Mouse (Mus musculus) retina, postnatal 1 day (tissue): ENCODE measurements around the gene B3galt4.

Experiments used
- DNase-seq: peaks from one replicate; pipeline ENCODE4 v3.0.0-alpha.2; 2012

The B3galt4 gene

DNA sequence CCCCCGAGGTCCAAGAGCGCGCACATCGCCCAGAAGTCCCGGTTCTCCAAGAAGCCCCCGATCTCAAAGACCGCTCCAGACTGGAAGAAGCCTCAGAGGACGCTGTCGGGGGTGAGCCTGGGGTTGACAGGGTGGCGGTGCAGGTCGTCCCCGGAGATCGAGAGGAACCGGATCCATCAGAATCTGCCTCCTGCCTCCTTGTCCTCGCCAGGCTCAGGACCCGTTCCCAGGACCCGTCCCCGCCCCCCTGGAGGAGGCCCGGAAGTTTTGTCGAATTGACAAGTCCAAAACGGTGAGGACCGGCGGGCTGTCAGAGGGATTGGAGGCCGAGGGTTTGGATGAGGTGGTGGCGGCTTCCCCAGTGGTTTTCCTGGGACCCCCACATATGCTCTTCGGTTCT, 10.3 kb downstream of the B3galt4 start:
- DNase-seq, result no peak

DNA sequence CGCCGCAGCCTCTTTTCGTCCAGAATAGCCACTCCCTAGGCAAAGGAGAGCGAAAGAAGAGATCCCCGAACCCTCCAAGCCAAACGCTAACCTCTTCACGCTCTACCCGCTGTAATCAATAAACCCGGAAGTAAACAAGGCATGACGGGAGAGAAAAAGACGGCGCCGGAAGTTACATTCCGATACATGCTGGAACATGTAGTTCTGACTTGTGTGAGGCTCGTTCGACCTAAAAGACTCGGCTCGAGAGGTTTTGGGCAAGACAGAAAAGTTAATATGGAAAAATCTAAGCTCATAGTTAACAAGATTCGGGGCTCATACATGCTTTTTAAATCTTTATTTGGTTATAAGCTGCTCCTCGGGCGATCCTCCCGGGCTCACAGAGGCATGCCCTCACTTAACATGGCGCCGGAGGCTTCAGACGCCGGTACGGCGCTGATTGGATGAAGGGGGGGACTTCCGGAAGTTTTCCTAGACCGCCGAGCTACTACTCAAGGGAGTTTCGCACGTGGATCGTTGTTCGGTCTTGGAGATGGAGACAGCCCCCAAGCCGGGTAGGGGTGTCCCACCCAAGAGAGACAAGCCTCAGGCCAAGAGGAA, 11.0 kb downstream of the B3galt4 start, which contains the start of the genes Pfdn6 and Wdr46:
Pfdn6 (minus strand) TSS at position 138 of the 600 bp plus-strand sequence.
Wdr46 (plus strand) TSS at position 455 of the 600 bp plus-strand sequence.
- DNase-seq, result peak; percentile 98

DNA sequence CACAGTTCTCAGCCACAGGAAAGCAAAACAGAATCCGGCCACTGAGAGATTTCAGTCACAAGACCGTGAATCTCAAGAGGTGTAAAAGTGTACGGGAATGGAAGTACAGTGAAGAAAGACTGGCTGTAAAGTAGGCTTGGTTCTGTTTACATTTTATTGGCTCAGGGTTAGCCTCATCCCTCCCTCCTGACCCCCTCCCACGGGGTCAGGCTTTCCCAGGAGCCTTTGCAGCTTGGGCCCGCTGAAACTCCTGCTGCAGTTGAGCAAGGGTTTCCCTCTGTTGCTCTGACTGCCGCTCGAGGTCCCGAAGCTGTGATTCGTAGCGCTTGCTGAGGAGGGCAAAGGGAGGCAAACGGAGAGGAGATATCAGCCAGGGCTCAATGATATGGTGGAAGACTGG, 12.5 kb downstream of the B3galt4 start:
- no peak for DNase-seq

DNA sequence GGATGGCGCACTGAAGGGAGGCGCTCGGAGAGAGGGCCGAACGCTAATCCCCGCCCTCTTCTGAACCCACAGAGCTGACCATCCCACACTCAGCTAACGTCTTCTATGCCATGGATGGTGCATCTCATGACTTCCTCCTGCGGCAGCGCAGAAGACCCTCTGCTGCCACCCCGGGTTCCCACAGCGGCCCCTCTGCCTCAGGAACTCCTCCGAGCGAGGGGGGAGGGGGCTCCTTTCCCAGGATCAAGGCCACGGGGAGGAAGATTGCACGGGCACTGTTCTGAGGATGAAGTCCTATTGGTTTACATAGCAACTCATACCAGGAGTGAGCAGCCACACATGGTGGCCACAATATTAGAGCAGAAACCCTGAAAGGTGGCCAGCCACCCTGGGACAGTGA, 14.3 kb downstream of the B3galt4 start:
- DNase-seq, result no peak

DNA sequence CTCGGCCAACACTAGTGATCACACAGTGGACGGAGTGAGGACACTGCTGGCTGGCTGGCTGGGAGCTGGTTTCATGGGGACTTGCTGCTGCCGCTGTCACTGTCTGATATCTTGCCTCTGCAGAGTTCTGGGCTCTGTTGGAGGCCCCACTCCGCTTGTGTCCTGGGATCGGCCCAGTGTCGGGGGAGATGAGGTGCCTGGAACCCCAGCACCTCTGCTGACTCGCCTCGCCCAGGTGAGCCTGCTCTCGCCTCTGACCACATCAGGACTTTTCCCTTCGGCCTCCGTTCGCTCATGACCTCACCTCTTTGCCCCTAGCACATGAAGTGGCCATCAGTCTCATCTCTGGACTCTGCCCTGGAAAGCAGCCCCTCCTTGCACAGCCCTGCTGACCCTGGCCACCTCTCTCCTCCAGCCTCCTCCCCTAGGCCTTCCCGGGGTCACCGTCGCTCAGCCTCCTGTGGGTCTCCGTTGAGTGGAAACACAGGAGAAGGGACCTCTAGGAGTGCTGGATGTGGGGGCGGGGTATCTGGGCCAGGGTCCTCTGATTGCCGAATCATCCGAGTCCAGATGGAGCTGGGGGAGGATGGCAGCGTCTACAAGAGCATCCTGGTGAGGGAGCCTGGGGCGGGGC, 15.7 kb downstream of the B3galt4 start:
- no peak for DNase-seq

DNA sequence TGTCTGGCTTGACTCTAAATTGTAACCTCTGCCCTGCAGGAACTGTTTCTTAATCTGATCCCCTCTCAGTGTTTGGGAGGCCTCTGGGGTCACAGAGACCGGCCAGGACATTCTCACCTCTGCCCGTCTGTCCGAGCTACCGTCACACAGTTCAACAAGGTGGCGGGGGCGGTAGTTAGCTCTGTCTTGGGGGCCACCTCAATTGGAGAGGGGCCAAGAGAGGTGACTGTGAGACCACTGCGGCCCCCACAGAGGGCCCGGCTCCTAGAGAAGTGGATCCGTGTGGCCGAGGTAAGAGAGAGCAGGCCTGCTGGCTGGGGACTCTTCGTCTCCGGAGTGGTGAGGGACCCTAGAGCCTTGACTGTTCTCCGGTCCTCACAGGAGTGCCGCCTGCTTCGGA, 18.3 kb downstream of the B3galt4 start:
- no peak for DNase-seq

DNA sequence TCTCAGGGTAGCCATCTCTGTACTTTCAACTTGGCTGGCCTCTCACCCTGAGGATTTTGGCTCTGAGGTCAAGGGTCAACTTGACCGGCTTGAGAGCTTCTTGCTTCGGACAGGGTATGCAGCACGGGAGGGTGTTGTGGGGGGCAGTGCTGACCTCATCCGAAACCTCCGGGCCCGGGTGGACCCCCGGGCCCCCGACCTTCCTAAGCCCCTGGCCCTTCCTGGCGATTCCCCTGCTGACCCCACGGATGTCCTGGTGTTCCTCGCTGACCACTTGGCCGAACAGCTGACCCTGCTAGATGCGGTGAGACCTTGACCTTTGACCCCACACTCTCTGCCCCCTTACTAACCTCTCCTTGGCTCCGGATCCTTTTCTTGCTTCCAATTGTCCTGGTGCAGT, 18.8 kb downstream of the B3galt4 start:
- no peak for DNase-seq

DNA sequence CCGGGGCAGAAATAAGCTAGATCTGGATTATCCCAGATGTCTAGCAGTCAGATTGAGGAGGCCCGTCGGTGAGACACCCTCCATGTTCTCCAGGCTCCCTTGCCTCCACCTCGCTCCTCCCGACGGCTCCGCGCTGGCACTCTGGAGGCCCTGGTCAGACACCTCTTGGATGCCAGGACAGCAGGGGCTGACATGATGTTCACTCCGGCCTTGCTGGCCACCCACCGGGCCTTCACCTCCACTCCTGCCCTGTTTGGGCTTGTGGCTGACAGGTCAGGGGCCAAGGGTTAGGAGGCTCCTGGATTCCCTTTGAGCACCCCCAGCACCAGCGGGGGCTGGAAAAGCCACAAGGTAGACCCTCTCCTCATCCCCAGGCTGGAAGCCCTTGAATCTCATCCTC, 19.3 kb downstream of the B3galt4 start:
- no peak for DNase-seq

DNA sequence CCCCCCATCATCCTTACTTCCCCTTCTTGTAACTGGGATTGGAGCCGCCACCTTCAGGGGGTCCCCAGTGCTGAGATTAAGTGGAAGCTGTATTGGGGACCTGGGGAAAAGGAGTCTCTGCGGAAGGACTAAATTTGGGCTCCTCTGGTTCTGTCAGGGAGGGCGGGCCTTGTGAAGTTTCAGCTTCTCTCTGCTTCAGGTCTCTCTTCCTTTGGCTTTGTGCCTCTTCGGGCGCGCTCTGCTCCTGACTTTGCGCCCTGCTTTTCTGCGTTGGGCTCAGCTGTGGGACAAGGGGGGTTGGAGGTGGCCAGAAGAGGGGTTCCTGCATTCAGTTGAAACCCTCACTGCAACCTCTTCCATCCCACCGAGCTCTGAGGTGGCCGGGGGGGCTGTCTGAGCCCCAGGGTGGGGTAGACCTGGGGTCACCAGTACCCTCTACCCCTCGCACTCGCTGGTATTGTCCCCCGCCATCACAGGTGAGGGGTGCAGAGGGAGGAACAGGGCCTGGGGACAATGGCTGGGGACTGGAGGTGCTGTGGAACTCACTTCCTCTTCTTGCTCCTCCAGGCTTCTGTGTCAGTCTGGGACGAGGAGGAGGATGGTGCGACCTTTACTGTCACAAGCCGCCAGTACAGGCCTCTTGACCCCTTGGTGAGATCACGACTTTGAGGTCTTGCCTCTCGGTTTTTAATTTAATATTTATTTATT, 20.0 kb downstream of the B3galt4 start:
- no peak for DNase-seq

DNA sequence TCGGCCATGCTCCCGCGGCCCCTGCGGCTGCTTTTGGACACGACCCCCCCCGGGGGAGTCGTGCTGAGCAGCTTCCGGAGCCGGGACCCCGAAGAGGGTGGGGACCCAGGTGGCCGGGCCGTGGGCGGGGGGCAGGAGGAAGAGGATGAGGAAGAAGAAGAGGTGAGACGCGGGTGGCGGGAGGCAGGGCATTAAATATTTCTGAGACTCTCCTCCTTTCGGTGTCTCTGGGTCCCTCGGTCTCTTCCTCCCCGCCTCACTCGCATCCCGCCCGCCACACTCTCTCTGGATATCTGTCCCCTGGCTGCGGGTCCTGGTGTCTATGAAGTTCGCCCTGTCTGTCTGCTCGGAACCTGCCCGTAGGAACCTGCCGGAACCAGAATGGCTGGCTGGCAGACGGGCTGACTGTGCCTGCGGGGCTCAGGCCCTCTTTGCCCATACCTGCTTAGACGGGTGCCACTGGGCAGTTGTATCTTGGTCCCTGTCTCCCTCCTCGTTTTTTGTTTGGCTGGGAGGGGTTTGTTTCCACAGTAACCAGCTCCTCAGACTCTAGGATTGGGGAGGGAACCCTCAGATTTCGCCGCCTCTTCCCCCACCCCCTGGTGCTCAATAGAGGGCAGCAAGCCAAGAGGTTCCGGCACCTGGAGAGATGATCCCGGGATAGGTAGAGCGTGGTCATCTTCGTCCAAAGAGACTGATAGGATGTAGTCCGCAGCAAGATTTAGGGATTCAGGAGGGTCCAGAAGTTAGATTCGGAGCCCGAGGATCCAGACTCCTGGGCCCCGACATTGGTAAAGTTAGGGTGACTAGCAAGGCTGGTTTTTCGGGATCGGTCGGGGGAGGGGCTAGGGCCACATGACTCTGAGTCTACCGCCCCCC, 20.8 kb downstream of the B3galt4 start:
- peak; percentile 43 for DNase-seq

DNA sequence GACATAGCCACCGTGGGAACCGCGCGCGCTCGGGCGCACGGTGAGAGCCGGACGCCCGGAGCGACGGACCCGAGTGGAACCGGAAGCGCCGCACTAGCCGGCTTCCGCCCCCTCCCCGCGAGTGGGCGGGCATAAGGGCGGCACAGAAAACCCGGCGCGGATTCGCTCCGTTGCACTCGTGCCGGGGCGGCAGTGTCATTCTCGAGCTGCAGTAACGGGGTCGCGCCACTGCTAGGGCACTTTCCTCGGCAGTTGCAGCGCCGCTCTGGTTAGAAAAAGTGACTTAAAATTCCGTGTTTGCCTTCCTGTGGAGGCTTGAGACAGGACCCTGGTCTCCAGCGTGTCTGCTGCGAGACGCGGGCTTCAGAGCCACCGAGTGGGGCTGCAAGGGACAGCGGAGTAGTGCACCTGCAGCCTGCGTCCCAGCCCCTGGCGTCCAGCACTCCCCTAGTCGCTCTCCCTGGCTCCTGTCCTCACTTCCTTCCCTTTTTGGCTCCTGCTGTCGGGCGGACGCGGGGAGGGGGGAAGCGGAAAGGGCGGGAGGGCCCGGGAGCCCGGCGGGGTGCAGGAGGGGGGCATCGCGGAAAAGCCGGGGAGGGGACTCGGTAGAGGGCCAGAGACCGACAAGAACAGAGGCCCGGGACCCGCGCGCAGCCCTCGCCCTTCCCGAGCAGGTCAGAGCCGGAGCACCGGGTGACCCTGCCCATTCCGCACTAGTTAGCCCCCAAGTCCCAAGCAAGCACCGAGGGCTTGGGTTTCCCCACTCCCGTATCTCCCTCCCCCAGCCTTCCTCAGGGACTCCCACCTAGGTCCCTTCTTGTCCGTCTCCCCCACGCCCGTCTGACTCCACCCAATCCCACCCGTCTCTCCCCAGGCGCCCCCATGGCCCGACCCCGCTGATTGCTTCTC, 21.7 kb downstream of the B3galt4 start, which contains the start of gene Rgl2:
Rgl2 (plus strand) TSS at position 173 of the 909 bp plus-strand sequence.
- DNase-seq, result peak; percentile 97

DNA sequence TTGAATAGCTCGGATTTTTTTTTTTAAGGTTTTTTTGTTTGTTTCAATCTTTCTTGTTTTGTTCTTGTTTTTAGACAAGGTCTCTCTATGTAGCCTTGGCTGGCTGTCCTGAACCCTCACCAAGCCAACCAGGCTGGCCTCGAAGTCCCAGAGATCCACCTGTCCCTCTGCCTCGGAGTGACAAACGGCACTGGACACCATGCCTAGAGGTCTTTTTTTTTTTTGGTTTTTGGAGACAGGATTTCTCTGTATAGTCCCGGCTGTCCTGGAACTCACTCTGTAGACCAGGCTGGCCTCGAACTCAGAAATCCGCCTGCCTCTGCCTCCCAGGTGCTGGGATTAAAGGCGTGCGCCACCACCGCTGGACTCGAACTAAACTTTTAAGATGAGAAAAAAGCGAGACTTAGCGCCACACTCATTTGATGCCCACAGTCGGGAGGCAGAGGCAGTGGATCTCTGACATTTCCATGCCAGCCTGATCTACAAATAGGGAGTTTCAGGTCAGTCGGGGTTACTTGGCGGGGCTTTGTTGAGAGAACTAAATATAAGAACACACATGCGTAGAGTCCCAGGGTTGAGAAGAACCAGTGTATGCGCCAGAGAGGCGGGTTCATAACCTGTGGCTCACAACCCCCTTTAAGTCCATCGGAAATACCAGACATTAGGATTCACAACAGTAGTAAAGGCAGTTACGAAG, 22.9 kb downstream of the B3galt4 start:
- DNase-seq, result no peak

DNA sequence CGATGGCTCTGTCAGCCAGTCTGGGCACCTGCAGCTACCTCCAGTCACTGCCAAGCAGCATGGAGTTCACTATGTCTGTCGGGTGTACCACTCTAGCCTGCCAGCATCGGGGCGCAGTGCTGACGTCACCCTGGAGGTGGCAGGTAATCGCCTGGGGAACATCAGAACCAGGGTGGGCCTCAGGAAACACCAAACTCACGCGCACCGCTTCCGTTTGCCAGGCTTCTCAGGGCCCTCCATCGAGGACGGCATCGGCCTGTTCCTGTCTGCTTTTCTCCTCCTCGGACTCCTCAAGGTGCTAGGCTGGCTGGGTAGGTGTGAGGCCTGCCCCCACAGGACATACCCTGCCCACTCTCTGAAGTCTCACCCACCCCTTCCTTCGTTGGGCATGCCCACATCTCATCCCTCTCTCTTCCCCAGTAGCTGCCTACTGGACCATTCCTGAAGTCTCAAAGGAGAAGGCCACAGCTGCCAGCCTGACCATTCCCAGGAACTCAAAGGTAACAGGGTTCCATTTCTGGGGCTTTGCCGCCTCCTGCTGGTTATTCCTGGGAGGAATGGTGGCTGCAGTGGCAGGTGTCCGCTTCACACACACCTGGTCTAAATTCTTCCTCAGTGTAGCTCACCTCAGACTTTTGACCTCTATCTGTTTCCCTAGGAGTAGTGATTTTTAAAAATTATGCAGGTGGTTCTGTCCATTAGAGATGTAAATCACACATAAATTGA, 24.9 kb downstream of the B3galt4 start:
- DNase-seq, result peak; percentile 39

DNA sequence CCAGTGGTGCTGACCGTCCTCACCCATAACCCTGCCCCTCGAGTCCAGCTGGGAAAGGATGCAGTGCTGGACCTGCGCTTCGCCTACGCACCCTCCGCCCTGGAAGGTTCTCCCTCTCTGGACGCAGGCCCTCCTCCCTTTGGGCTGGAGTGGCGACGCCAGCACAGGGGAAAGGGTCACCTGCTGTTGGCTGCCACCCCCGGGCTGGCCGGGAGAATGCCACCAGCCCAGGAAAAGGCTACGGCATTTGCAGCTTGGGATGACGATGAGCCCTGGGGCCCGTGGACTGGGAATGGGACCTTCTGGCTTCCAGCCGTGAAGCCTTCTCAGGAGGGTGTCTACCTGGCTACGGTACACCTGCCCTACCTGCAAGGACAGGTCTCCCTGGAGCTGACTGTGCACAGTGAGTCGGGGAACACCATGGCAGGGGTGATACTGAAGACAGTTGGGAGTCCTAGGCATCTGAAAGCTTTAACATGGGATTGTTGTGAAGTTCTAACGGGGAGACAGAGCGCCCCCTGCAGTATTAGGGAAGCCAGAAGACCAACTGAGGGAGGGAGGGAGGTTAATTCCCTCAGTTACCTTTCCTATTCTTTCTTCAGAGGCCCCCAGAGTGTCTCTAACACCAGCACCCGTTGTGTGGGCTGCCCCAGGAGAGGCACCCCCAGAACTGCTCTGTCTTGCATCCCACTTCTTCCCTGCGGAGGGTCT, 25.7 kb downstream of the B3galt4 start:
- no peak for DNase-seq

DNA sequence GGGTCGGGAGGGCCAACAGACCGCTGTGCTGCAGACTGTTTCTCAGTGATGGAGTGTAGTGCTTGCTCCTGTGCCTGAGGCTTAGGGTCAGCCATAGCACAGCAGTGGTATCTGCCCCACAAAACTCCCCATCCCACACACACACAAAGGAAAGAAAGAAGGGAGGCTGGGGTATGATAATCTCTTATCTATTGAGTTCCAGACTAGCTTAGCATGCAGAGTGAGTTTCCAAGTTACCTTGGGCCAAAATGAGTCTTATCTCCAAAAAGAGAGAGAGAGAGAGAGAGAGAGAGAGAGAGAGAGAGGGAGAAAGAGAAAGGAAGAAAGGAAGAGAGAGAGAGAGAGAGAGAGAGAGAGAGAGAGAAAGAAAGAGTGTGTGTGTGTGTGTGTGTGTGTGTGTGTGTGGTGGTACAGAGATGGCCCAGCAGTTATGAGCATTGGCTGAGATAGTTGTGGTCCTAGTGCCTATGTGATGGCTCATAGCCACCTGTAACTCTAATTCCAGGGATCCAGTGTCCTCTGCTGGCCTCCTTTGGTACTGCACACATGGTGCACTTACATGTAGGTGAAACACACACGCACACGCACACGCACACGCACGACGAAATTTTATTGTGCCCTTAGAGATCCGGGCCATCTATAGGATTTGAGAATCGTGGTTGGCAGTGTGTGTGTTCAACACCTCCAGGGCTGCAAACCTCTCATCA, 26.6 kb downstream of the B3galt4 start:
- DNase-seq, result peak; percentile 53

DNA sequence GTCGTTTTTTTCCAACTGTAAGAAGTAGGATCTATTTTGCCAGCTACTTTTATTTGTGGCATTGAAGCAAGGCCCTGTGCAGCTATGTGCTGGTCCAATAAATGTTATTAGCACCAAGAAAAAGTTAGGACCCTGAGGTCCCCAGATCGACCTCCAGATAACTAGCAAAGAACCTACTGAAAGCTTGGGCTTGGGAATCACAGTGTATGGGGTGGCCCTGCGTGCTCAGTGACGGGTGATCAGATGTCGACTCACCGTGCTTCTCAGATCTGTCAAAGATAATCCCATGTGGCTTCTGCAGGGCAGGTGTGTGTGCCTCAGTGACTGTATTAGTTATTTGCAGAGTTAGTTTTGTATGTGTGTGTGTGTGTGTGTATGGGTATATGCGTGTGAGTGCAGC, 29.9 kb downstream of the B3galt4 start:
- DNase-seq, result no peak

DNA sequence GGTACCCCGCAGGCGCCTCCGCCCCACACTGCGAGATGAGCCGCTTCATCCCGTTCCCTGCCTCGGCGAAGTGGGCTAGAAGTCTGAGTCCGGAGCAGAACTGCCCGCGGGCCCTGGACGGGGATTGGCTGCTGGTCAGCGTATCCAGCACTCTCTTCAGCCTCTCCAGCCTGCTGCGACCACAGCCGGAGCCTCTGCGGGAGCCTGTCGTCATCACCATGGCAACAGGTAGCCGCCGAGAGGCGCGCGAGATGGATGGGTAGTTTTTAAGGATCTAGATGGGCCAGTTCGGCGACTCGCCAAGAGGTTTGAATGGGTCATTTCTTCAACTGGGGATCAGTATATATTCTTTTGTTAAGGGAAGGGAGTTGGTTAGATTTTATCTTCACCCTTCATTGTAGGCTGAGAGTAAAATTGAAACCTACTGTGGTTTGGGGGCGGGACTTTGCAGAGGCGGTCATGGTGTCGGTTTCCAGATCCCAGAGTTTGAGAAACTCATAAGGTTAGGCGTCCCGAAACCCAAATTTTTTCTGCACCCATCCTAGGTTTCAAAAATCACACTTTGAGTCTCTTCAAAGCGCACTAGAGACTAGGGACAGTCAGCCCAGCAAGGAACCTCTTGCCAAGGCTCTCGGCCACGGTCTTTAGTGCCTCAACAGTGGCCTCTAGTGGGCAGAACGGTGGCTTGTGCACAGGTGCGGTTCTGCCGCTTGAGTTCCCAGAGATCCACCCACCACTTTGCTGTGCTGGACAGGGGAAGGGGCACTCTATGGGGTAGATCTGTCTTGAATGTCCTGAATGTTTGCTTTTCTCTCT, 30.8 kb downstream of the B3galt4 start:
- DNase-seq, result peak; percentile 89
